Mouse (Mus musculus) kidney, postnatal 14 days (tissue): ENCODE results near the gene C2cd3.
A peak's percentile ranks its signal among the peaks of the same experiment; 100 is the strongest.
"Not testable (repeated sequence)": the region's sequence is repeated elsewhere in the genome, so short reads cannot be mapped to it uniquely, and the experiment has no call there.

ENCODE experiments used
- DNase-seq: peaks from one replicate; pipeline ENCODE4 v3.0.0; 2022; ENCODE audit warnings: mixed read lengths

The C2cd3 gene

DNA sequence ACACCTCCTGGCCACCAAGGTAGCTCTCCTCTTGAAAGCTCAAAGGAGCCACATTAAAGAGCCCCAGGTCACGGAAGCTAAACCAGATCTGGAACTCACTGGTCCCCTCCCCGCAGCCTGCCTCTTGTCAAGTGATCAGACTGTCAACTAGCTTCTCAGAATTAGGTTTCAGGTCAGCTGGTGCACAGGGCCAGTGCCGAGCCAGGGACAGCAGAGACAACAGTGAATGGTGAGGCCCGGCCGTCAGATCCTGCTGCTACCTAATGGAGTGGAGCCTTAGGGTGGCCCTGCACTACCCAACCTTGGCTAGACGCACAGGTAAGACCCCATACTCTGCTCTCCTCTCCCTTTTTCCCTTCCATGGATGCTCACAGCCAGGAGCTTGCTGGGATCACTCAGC, 100.7 kb downstream of the C2cd3 start, which contains the start of gene Ucp3:
Gene Ucp3 (plus strand): TSS at position 214 of the 400 bp plus-strand sequence.
- DNase-seq = no peak

DNA sequence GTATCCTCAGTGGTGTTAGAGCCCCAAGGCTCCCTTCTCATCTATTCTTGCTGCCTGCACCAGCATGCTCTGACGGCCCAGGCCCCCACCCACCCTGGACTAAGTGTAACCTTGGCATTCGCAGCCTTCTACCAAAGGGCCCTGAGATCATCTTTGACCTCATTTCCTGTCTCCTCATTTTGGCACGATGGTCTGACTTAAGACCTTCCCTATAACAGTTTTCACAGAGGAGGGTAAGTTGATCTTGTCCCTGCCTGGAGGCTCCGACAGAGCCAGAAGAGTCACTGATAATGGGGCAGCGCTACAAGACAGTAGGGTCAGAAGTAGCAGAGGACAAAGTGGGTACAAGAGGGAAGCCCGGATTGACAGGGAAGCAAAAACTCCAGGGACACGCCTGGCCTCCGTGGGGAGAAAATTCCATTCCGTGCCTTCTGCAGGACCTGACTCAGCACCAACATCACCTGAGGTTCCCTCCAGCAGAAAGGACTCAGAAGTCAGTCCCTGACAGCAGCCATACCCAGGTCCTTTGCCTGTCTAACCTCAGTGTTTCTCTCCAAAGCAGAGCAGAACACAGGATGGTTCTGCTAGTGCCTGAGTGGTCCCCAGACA, 101.9 kb downstream of the C2cd3 start:
- no peak for DNase-seq

DNA sequence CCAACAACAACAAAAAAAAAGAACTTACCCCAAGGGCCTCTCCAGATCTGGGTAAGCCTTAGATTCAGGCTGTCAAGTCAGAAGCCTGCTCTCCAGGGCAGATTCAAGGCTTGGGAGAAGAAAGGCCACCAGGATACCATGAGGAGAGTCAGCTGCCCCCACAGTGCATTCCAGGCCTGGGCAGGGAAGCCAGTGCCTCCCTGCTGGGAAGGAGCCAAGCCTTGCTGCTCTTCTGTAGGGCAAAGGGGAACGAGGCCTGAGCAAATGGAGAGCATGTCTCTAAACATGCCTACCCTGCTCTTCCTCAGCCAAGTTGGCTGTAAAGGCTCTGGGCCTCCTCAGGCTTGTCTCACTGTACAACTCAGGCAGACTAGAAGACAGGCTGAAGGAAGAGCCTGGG, 102.6 kb downstream of the C2cd3 start:
- peak; percentile 81 for DNase-seq

DNA sequence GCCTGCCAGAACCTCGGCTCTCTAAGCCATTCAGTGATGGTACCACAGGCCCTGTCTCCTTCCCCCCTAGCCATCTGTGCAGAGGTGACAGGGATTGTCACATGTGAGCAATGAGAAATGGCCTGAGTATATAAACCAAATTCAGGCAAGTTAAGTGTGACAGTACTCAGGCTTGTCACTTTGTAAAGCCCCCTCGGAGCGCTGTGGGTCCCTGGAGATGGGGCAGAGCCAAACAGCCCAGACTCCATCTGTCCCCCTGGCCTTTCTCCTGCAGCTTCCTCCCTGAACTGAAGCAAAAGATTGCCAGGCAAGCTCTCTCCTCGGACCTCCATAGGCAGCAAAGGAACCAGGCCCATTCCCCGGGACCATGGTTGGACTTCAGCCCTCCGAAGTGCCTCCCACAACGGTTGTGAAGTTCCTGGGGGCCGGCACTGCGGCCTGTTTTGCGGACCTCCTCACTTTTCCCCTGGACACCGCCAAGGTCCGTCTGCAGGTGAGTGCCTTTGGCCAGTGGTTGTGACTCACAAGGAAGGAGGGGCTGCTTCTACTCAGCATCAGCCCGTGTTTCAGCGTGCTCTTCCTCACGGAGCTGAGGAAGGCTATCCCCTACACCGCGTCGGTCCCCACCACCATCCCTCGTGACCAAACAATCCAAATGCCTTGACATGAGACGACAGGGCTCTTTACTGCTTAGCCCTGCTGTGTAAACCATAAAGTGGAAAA, 107.2 kb downstream of the C2cd3 start:
- no peak for DNase-seq

DNA sequence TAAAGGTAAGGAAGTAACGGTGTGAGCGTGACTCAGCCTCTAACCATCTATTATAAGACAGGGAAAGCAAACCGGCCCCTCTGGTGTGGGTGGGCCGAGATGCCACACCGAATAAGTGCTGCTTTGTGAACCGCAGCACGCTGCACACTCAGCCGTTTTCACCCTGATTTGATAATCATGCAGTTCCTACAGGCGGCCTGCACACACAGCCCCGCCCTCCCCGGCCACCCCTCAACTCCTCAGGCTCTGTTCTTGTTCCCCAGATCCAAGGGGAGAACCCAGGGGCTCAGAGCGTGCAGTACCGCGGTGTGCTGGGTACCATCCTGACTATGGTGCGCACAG, 107.8 kb downstream of the C2cd3 start:
- no peak for DNase-seq

DNA sequence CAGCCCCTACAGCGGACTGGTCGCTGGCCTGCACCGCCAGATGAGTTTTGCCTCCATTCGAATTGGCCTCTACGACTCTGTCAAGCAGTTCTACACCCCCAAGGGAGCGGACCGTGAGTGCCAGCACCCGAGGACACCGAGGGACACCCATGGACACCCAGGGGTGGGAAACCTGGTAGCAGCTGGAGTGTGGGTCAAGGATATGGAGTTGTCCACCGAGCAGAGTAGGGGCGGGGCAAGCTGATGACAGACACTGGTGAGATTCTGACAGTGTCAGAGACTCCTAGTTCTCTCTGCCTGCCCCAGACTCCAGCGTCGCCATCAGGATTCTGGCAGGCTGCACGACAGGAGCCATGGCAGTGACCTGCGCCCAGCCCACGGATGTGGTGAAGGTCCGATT, 108.1 kb downstream of the C2cd3 start:
- no peak for DNase-seq

DNA sequence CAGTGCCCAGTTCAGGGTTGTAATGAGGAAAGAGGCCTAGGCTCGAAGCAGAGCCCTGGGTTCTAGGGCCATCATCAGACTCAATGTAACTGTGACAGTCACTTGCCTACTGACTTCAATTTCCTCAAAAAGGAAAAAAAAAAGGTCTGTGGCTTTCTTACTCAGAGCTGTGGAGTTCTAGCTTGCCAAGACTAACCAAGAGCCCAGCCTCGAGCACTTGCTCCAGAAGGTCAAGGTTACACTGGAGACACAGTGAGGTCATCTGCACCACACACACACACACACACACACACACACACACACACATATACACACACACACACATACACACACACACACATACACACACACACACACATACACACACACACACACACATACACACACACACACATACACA, 110.0 kb downstream of the C2cd3 start:
- not testable (repeated sequence) for DNase-seq

DNA sequence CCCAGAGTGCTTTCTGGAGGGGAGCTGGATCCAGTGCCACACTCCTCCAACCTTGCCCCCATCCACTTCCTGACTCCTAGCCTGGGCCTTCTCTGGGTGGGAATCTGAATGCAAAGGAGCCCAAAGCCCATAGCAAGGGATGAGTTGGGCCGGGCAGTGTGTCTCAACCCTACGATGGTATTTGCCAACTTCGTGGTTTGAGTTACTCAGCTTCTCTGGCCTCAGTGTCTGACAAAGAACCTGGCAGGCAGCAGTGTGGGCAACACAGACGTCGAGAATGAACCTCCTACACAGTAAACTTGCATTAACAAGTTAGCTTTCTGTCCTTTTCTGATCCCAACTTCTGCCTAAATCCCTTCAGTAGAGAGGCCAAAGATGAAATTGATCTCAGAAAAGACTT, 112.5 kb downstream of the C2cd3 start:
- no peak for DNase-seq

DNA sequence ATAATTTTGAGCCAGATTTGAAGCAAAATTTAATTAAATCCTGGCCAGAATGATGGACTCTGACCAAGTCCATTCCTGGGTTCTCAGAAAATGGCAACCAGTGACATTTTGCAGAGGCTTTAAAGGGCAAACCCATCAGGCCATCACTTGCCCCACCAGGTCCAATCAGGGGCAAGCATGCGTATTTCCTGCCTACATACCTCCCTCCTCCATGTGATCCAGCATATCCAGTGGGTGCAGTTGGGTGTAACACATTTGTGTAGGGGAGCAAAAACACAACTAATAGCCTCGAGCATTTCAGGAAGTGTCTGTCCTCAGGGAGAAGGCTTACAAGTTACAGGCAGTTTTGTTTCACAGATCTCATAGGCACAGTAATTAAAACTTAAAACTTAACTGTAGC, 115.3 kb downstream of the C2cd3 start:
- DNase-seq = no peak

DNA sequence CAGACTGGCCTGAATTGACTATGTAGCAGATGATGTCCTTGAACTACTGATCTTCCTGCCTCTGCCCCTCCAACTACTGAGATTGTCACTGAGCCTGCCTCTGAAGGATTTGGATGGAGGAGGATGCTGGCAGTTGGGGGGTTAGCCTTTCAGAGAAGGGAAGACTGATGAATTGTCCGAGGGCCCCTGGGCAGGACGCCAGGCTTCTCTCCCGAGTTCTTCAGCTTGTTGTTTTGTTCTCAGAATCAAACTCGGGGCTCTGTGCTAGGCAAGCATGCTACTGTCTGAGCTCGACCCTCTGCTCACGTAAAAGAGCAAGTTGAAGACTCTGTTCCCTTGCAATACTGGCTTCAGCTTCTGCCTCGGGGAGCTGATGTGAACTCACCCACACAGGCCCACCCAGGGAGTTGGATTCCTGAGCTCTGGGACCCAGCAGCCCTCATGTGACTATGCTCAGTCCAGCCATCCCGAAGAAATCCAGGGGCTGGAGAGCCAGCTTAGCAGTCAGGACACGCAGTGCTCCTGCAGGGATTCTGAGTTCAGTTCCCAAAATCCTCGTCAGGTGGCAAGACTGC, 116.5 kb downstream of the C2cd3 start:
- DNase-seq = no peak

DNA sequence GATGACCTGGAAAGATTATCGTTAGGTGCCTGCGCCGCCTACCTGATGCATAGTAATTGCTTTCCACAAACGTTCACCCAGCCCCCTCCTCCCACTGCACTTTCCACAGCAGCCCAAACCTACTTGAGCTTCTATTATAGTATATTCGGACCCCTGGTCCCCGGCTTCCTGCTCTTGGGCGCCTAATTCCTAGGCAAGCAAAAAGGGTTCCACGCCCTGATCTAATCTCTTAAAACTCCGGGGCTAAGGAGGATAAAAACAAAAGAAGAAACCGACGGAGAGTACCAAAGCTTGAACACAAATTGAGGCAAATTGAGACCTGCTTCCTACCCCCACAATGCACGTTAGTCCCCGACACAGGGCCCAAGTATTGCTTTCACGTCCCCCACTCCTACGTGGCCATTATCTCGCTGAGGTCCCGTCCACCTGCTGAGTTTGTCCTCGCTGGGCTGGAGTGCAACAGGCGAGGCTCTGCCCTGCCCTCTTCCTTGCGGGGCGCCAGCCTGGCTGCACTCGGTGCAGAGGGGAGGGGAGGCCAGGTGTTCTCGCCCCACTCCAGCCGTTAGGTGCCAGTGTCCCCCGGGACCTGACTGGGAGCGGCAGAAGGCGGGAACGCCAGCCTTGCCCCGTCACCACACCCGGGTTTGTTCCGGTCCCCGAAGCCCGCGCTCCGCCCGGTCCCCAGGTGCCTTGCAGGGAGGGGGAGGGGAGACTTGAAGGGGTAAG, 120.5 kb downstream of the C2cd3 start:
- DNase-seq = no peak

DNA sequence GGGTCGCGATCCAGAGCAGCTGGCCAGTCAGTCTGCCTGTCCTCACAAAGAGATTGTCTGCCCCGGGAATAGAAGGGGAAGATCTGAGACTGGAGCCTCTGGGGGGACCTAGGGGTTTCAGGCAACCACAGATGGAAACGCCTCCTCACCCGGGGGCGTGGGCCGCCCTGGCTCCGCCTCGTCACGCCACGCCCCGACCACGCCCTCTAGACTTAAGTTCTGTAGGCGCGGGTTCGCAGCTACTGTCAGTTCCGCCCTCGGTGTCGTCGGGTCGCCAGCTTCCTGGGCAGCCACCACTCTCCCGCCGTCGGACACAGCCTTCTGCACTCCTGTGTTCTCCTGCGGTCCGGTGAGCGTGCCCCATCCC, 121.1 kb downstream of the C2cd3 start, which contains the start of gene Ucp2:
Gene Ucp2 (plus strand): TSS at position 221 of the 367 bp plus-strand sequence.
- DNase-seq = peak; percentile 92

DNA sequence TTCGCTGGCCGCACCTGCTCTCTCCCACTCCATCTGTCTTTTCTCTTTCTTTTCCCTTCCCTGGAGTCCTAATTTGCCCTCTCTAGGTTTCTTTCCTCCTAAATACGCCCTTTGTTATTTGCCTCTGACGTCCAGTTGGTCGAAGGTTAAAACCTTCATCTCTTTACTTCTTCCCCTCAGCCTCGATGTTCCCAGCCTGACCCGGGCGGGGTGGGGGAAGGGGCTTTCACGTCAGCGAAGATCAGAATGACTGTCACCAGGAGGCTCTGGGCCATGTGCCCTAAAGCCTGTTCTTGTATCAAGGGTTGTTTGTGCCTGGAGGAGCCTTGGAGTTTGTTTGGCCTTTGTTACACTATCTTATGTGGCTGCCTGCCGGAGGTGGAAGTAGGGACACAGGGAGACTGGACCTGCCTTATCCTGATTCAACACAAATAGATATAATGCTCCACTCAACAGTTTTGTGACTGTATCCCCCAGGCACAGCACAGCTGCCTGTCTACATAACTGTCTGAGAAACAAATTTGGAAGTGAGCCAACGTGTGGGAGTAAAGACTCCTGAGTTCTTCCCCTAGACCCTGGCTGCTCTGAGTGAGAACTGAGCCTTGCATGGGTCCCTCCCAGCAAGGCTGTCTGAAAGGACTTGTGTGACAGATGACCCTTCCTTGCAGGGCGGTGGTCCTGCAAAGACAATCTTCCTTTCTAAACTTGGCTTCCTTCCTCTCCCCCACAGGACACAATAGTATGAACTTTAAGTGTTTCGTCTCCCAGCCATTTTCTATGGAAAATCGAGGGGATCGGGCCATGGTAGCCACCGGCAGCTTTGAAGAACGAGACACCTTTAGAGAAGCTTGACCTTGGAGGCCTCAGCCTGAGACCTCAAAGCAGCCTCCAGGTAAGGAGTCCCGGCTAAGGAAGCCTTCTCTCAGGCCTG, 121.7 kb downstream of the C2cd3 start:
- peak; percentile 58 for DNase-seq

DNA sequence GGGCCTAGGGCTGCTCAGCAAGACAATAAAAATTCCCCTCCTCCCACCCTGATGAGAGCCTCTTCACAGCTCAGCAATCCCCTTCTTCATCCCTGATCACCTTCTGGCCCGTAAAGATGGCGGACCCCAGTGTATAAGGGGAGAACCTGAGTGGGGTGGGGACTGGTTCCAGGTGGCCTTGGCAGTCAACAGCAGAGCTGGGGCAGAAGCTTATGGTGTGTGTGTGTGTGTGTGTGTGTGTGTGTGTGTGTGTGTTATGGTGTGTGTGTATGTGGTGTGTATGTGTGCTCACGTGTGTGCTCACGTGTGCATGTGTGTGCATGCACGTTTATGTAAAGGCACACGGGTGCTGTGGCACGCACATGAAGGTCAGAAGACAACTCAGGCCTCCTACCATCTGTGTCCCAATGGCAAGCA, 122.4 kb downstream of the C2cd3 start:
- DNase-seq = no peak

DNA sequence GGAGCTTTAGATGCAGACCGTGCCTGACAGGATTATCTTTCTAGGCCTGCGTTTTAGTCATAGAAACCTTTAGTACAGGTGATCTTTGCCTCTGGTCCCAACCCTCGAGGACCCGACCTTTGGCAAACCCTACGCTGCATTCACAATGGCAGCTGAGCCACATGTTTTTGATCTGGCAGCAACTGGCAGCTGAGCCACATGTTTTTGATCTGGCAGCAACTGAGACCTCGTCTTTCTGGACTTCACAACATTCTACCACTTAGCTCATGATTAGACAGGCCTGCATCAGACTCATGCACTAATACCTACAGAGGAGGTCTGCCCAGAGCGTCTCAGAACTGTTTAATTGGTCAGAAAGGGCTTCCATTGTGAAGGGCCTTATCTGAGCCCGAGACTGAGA, 123.0 kb downstream of the C2cd3 start:
- no peak for DNase-seq

DNA sequence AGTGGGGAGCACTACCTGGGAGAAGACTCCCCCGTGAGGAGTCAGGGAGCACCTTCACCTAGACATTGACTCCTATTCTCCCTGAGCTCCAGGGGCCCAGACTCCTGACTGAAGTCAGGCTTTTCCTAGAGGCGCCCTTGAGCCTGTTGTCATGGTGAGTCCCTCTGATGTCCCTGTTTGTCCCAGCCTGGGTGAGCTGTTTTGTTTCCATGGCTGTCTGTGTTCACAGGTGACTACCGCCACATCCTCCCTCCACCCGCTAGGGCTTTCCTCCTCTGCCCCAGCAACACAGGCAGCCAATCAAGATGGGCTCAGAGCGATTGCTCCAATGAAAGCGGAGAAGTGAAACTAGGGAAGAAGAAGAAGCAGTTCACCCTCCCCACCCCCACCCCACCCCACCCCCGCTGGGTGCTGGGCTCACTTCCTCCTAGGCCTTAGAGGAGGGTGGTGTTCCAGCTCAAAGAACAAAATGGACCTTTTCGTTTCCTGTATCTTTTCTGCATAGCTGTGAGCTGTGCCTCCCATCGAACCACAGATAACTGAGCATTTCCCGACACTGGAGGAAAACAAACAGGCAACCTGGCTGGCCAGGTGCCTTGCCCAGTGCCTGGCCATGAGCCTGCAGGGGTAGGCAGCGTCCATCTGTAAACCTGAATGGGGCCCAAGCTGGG, 123.7 kb downstream of the C2cd3 start:
- DNase-seq = peak; percentile 76

DNA sequence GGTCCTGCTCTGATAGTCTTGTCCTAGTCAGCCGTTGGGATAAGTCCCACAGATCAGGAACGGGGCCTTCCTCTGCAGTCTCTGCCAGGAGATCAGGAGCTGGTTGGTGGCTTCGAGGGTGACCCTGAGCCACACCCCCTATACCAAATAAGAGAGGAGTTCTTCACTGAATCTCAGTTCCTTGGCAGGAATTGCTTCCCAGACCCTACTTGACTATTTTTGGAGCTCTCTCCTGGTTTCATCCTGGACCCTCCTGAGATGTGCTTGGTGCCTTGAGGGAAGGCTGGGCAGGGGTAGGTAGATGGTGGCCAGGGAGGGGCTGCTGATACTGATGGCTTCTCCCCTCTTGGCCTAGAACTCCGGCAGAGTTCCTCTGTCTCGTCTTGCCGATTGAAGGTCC, 124.3 kb downstream of the C2cd3 start:
- no peak for DNase-seq

DNA sequence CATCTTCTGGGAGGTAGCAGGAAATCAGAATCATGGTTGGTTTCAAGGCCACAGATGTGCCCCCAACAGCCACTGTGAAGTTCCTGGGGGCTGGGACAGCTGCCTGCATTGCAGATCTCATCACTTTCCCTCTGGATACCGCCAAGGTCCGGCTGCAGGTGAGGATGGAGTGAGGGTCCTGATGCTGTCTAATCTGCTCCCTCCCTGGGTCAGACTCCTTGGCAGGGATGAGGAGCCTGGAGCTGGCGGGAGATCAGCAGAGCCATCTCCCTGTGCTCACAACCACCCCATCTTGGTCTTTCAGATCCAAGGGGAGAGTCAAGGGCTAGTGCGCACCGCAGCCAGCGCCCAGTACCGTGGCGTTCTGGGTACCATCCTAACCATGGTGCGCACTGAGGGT, 124.8 kb downstream of the C2cd3 start:
- DNase-seq = no peak

DNA sequence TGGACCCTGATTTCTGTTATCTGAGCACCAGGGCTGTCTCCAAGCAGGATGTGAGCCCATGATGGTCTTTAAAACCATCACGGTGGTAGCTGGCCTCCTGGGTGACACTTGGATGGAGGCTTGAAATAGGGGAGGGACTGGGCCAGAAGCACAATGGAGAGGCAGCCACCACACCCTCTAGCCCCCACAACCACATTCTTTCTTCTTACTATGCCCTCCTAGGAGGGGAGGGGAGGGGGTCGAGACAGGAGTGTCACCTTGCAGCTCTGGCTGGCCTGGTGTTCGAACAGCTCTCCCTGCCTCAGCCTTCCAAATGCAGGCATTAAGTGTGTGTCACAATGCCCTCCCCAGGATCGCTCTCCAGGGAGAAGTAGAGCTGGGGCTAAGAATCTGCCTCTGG, 125.4 kb downstream of the C2cd3 start:
- DNase-seq = no peak

DNA sequence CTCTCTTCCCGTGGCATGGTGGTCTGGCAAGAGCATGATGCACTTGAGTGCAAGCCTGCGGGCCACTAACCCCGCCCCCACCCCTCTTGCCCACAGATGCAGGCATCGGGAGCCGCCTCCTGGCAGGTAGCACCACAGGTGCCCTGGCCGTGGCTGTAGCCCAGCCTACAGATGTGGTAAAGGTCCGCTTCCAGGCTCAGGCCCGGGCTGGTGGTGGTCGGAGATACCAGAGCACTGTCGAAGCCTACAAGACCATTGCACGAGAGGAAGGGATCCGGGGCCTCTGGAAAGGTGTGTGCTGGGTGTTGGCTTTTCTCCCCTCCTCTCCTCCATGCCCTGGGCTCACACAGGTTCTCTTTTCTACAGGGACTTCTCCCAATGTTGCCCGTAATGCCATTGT, 125.9 kb downstream of the C2cd3 start:
- no peak for DNase-seq

DNA sequence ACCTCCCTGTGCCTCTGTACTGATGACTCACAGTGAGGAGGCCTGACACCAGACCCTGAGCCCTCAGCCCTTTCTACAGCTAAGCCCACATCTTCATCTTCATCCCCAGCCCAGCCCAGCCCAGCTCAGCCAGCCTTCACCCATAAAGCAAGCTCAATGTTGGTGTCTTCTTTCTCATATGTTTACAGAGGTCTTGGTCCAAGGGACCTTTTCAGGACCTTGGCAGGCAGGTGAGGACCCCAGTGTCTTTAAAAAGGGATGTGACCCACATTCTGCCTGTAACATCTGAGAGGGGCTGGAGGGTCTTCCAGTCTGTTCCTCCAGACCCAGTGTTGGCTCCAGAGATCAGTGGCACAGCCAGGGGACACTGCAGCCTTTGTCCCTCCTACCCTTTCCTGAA, 127.4 kb downstream of the C2cd3 start:
- no peak for DNase-seq
